Mouse (Mus musculus) ES-E14 (cell line): ENCODE results near the gene Wbp4. TPM values are rescaled to one million over a fixed set of nuclear protein-coding genes. Genes with fewer than 3 reads are reported as not detected.
"Not testable (repeated sequence)": the region's sequence is repeated elsewhere in the genome, so short reads cannot be mapped to it uniquely, and the experiment has no call there.

Experiments
- DNase-seq: peaks from one replicate; pipeline ENCODE4 v3.0.0-alpha.2; 2013; ENCODE audit warnings: low read depth, low spot score
- H3K27ac ChIP-seq: 2 replicates; pipeline ENCODE4 v1.5.1; 2012; ENCODE audit warnings: low read depth, mild to moderate bottlenecking, low read length, moderate library complexity, mixed read lengths; ENCODE audit not compliant: poor library complexity, insufficient read depth, severe bottlenecking
- H3K36me3 ChIP-seq: 2 replicates; pipeline ENCODE4 v1.6.1; 2012; ENCODE audit warnings: mild to moderate bottlenecking, low read length, moderate library complexity, mixed read lengths; ENCODE audit not compliant: control insufficient read depth, poor library complexity, insufficient read depth, severe bottlenecking
- H3K4me1 ChIP-seq, 2 experiments: fragments of 150-350 bp in 1 of 2; sonication (generic) in 1 of 2; 2 replicates each; pipeline ENCODE4 v1.6.1; 2012; ENCODE audit warnings: low read length in 2 of 2, mild to moderate bottlenecking in 1 of 2, mixed read lengths in 1 of 2; ENCODE audit not compliant: control insufficient read depth in 2 of 2, insufficient read depth in 2 of 2, poor library complexity in 1 of 2
- H3K4me3 ChIP-seq, 2 experiments: fragments of 150-350 bp in 1 of 2; sonication (generic) in 1 of 2; 2 replicates each; pipeline ENCODE4 v1.5.1; 2012; ENCODE audit warnings: low read length in 2 of 2, low read depth in 1 of 2, mild to moderate bottlenecking in 1 of 2, mixed read lengths in 1 of 2; ENCODE audit not compliant: insufficient read depth in 1 of 2, poor library complexity in 1 of 2, severe bottlenecking in 1 of 2
- H3K9ac ChIP-seq: 2 replicates; pipeline ENCODE4 v1.6.1; 2012; ENCODE audit warnings: low read depth, mild to moderate bottlenecking, low read length, mixed read lengths; ENCODE audit not compliant: poor library complexity, insufficient read depth, severe bottlenecking
- H3K9me3 ChIP-seq: fragments of 150-350 bp; sonication (generic); 2 replicates; pipeline ENCODE4 v1.6.1; 2012; ENCODE audit warnings: low read depth, mild to moderate bottlenecking, low read length; ENCODE audit not compliant: control insufficient read depth, insufficient read depth
- CHD2 ChIP-seq: IDR thresholded peaks from 2 replicates; pipeline ENCODE4 v1.6.1; 2014; ENCODE audit warnings: mild to moderate bottlenecking, low read depth, low read length, inconsistent platforms
- HCFC1 ChIP-seq: IDR thresholded peaks from 2 replicates; pipeline ENCODE4 v1.6.1; 2012; ENCODE audit warnings: low read length, inconsistent platforms, borderline replicate concordance; ENCODE audit not compliant: insufficient read depth
- MAFK ChIP-seq: IDR thresholded peaks from 2 replicates; pipeline ENCODE4 v1.6.1; 2014; ENCODE audit warnings: mild to moderate bottlenecking, low read depth, low read length, inconsistent platforms; ENCODE audit not compliant: insufficient read depth
- ZC3H11A ChIP-seq: IDR thresholded peaks from 2 replicates; pipeline ENCODE4 v1.6.1; 2012; ENCODE audit warnings: low read depth, mild to moderate bottlenecking, inconsistent platforms, low read length, borderline replicate concordance
- ZNF384 ChIP-seq: IDR thresholded peaks from 2 replicates; pipeline ENCODE4 v1.6.1; 2012; ENCODE audit warnings: low read depth, low read length, inconsistent platforms
- in situ Hi-C, 2 experiments: fragments of 600-800 bp; cut with MboI; formaldehyde crosslinking; loops; one replicate each; pipeline ENCODE4 v1.15.1; 2025; ENCODE audit warnings: low sequenced_read_pairs in 2 of 2, inconsistent platforms in 1 of 2; ENCODE audit not compliant: unreplicated experiment in 2 of 2
- total RNA-seq: library from RNA; depleted of rRNA; stranded (reverse); fragments of 300-350 nt; gene quantifications from 2 replicates; pipeline ENCODE4 v1.2.3, GENCODE M21; 2012

Gene Wbp4
- total RNA-seq, 1 experiment = 13.3 TPM

GRCm38 (mm10) chr14:79444601-79445000, 36.7 kb downstream of the Wbp4 start:
- H3K4me1 ChIP-seq = no peaks in the 10 kb centered on the region
- H3K9ac ChIP-seq = no peak overlapping the region
- H3K4me3 ChIP-seq = no peak overlapping the region
- no peak for TF ChIP-seq HCFC1
- TF ChIP-seq CHD2 = no peak
- TF ChIP-seq ZNF384 = no peak
- TF ChIP-seq MAFK = no peak
- TF ChIP-seq ZC3H11A = no peak
- no peaks in the 10 kb centered on the region for H3K36me3 ChIP-seq
- no peak for DNase-seq
- in situ Hi-C loops = no loop called here
- no peak overlapping the region for H3K27ac ChIP-seq
- H3K9me3 ChIP-seq = no peaks in the 10 kb centered on the region

GRCm38 (mm10) chr14:79441441-79441840, 39.9 kb downstream of the Wbp4 start:
- DNase-seq = no peak
- in situ Hi-C loops = no loop called here
- Histone ChIP-seq H3K36me3 (no peaks in the 10 kb centered on the region), H3K4me1 (no peaks in the 10 kb centered on the region), H3K4me3 (no peak overlapping the region), H3K9me3 (no peaks in the 10 kb centered on the region), H3K27ac (no peak overlapping the region), H3K9ac (no peak overlapping the region)
- TF ChIP-seq ZNF384 (no peak), ZC3H11A (no peak), CHD2 (no peak), HCFC1 (no peak), MAFK (no peak)

GRCm38 (mm10) chr14:79440655-79441054, 40.7 kb downstream of the Wbp4 start:
- H3K27ac ChIP-seq = no peak overlapping the region
- H3K9me3 ChIP-seq = no peaks in the 10 kb centered on the region
- H3K36me3 ChIP-seq = no peaks in the 10 kb centered on the region
- H3K9ac ChIP-seq = no peak overlapping the region
- H3K4me3 ChIP-seq = no peak overlapping the region
- TF ChIP-seq CHD2 (no peak), HCFC1 (no peak), MAFK (no peak), ZNF384 (no peak), ZC3H11A (no peak)
- in situ Hi-C loops = no loop called here
- H3K4me1 ChIP-seq = no peaks in the 10 kb centered on the region
- DNase-seq = no peak

- no peaks in the 10 kb centered on the region for H3K4me1 ChIP-seq
- in situ Hi-C loops = no loop called here
- H3K27ac ChIP-seq = no peak overlapping the region
- DNase-seq = no peak
- TF ChIP-seq MAFK = no peak
- no peak for TF ChIP-seq HCFC1
- no peak for TF ChIP-seq ZC3H11A
- no peak for TF ChIP-seq CHD2
- no peak for TF ChIP-seq ZNF384
- no peaks in the 10 kb centered on the region for H3K9me3 ChIP-seq
- no peaks in the 10 kb centered on the region for H3K36me3 ChIP-seq
- no peak overlapping the region for H3K9ac ChIP-seq
- H3K4me3 ChIP-seq = no peak overlapping the region
Measured at GRCm38 (mm10) chr14:79434068-79434467, 47.3 kb downstream of the Wbp4 start.

- H3K4me1 ChIP-seq, DNase-seq, H3K9me3 ChIP-seq, in situ Hi-C loops, H3K27ac ChIP-seq, H3K36me3 ChIP-seq: not testable (repeated sequence)
- Histone ChIP-seq H3K9ac (peak overlapping the region; percentile 44), H3K4me3 (peak overlapping the region; percentile 55 to 63; a peak in 3 of 4 replicates)
Measured at GRCm38 (mm10) chr14:79426730-79427365, 54.5 kb downstream of the Wbp4 start.
